1 mouse cellular context compared by ENCODE assay signal in genomic region chr1:134065241-134065809, GRCm38 (mm10).
A peak's percentile ranks its signal among the peaks of the same experiment; 100 is the strongest.
TF ChIP-seq lines count a peak whose summit lies in the region.

No protein-coding gene starts in this region.

TF ChIP-seq in CH12.LX, 34 proteins besides CTCF, POLR2A, EP300 and RAD21 (continued from another document):
- TF ChIP-seq MEF2A (IDR thresholded peaks at IDR 0.05; ENCODE audit: borderline replicate concordance, low read depth, low read length) (no peak), RCOR1 (conservative IDR thresholded peaks at IDR 0.05; ENCODE audit: low read depth, low read length) (no peak), UBTF (IDR thresholded peaks at IDR 0.05; ENCODE audit: low read depth, low read length) (no peak), JUND (conservative IDR thresholded peaks at IDR 0.05; ENCODE audit: low read depth, low read length) (peak; percentile 46; the same call in 1 of the 2 replicates), ETS1 (conservative IDR thresholded peaks at IDR 0.05; ENCODE audit: low read depth, low read length) (peak; percentile 38; the same call in 1 of the 2 replicates), HCFC1 (IDR thresholded peaks at IDR 0.05; ENCODE audit: low read depth, low read length) (no peak), POLR2AphosphoS2 (IDR thresholded peaks at IDR 0.05; ENCODE audit: low read depth, low read length) (no peak), PAX5 (IDR thresholded peaks at IDR 0.05; ENCODE audit: low read length) (no peak), USF1 (IDR thresholded peaks at IDR 0.05; ENCODE audit: low read depth, low read length) (no peak), MAZ (IDR thresholded peaks at IDR 0.05; ENCODE audit: low read depth, low read length) (no peak), ZC3H11A (IDR thresholded peaks at IDR 0.05; ENCODE audit: low read depth, low read length) (no peak), ZKSCAN1 (IDR thresholded peaks at IDR 0.05; ENCODE audit: borderline replicate concordance, low read depth, low read length) (no peak), ZMIZ1 (IDR thresholded peaks at IDR 0.05; ENCODE audit: low read depth, low read length) (no peak), MYC (IDR thresholded peaks at IDR 0.05; ENCODE audit: low read depth, low read length) (no peak)
